ENCODE assay signal across 11 mouse cellular contexts in the genomic region with DNA sequence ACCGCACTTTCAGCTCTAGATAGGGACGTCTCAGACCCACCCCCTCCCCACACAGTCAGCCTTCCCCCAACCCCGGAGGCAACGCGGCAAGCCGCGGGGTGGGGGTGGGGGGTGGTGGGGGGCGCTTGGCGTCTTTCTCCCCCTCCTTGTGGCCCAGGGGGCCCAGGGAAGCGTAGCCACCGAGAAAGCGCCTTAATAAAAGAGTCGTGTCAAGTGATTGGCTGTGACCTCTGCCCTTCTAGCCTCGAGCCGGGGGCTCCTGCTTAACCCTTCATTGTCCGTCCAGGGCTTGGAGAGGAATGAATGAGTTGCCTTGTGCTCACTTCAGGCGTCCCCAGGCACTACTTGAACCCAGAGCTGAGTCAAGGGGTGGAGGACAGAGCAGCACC. TPM values are rescaled to one million over a fixed set of nuclear protein-coding genes. Genes with fewer than 3 reads are reported as not detected.
A peak's percentile ranks its signal among the peaks of the same experiment; 100 is the strongest.
DNase-seq lines count a peak whose midpoint lies in the region; ATAC-seq and TF ChIP-seq lines count a peak whose summit lies in the region.
"Had no signal": no experiment of that assay in that cellular context is flagged by ENCODE, and none has a peak within 500 bp of the region (broad histone marks: within the 10 kb centered on the region; RNA-seq: fewer than 3 reads in every experiment).

No protein-coding gene starts in this region.

- H3K4me3 ChIP-seq in kidney, embryonic 16.5 days (ENCODE audit: low read length), result peak overlapping the region; percentile 46
- H3K4me3 ChIP-seq in embryonic fibroblast, embryonic 13.5 days (ENCODE audit: insufficient read depth, low read length), result no peak overlapping the region
- H3K4me3 ChIP-seq in limb, embryonic 13.5 days, result peak overlapping the region; percentile 67
- H3K4me3 ChIP-seq in olfactory bulb, adult 2 months (ENCODE audit: insufficient read depth, low read depth, low read length), result peak overlapping the region; percentile 19

- TF ChIP-seq POLR2A in embryonic fibroblast, embryonic 13.5 days (IDR thresholded peaks at IDR 0.05; ENCODE audit: low read depth, low read length), result no peak
- TF ChIP-seq POLR2A in olfactory bulb, adult 2 months (IDR thresholded peaks at IDR 0.05; ENCODE audit: insufficient read depth, low read depth, low read length), result no peak

- H3K9ac ChIP-seq in kidney, embryonic 16.5 days (replicated peaks; ENCODE audit: low read length), result peak overlapping the region; percentile 64
- peak overlapping the region; percentile 82 for H3K9ac ChIP-seq in limb, embryonic 13.5 days

- DNase-seq in kidney, adult 9 months, result no peak
- DNase-seq in spleen, postnatal 36 days (ENCODE audit: low spot score in 2 of 2), result no peak
- no peak for DNase-seq in cerebellum, adult 11-12 months
- DNase-seq in left cerebral cortex, postnatal 14 days (ENCODE audit: low spot score in 2 of 2), result no peak
- DNase-seq: lung, postnatal 36 days; thymus, adult 18-20 months had no signal

- peaks cover 72% of the 10 kb centered on the region for H3K4me1 ChIP-seq in kidney, embryonic 16.5 days (ENCODE audit: insufficient read depth, low read length)
- H3K4me1 ChIP-seq in embryonic fibroblast, embryonic 13.5 days (ENCODE audit: control insufficient read depth, insufficient read depth, low read length), result peaks cover 37% of the 10 kb centered on the region
- H3K4me1 ChIP-seq in limb, embryonic 13.5 days, result peaks cover 91% of the 10 kb centered on the region
- peaks cover 56% of the 10 kb centered on the region for H3K4me1 ChIP-seq in olfactory bulb, adult 2 months (ENCODE audit: control insufficient read depth, insufficient read depth, low read length)

- H3K27ac ChIP-seq in kidney, embryonic 16.5 days (ENCODE audit: low read length), result no peak overlapping the region; the same call in 1 of the 2 replicates
- 0 out of 2 replicates have a peak overlapping the region, but pooled peaks have one; percentile 9 for H3K27ac ChIP-seq in embryonic fibroblast, embryonic 13.5 days (ENCODE audit: insufficient read depth, low read length)
- H3K27ac ChIP-seq in limb, embryonic 13.5 days, result peak overlapping the region; percentile 95
- H3K27ac ChIP-seq in olfactory bulb, adult 2 months (ENCODE audit: insufficient read depth, low read depth, low read length), result peak overlapping the region; percentile 49

- no peaks in the 10 kb centered on the region for H3K36me3 ChIP-seq in kidney, embryonic 16.5 days (ENCODE audit: insufficient read depth, low read length)
- peaks cover 18% of the 10 kb centered on the region for H3K36me3 ChIP-seq in limb, embryonic 13.5 days

- WGBS in kidney, embryonic 16.5 days, result 2% methylated on average over 14 of the region's 17 CpGs
- whole genome bisulfite sequencing in limb, embryonic 13.5 days, result 0% methylated on average over 15 of the region's 17 CpGs
- WGBS in olfactory bulb, adult 2 months, result 2% methylated on average over 17 of the region's 17 CpGs

- peak overlapping the region; percentile 75 for H3K4me2 ChIP-seq in kidney, embryonic 16.5 days (replicated peaks; ENCODE audit: low read depth, low read length)
- H3K4me2 ChIP-seq in limb, embryonic 13.5 days (replicated peaks), result peak overlapping the region; percentile 87

- H3K9me3 ChIP-seq in kidney, embryonic 16.5 days (ENCODE audit: low read length), result no peaks in the 10 kb centered on the region
- no peaks in the 10 kb centered on the region for H3K9me3 ChIP-seq in limb, embryonic 13.5 days
- H3K9me3 ChIP-seq: G1E had no signal

- ATAC-seq in kidney, embryonic 16.5 days (ENCODE audit: low FRiP score, low TSS enrichment), result no peak
- ATAC-seq in limb, embryonic 13.5 days (ENCODE audit: low FRiP score, low read depth), result no peak

- intact Hi-C loops in left cerebral cortex, postnatal 14 days (cut with DNase I), result no loop called here

- H3K27me3 ChIP-seq in kidney, embryonic 16.5 days (ENCODE audit: insufficient read depth, low read length), result peaks cover 16% of the 10 kb centered on the region; the same call in 1 of the 2 replicates
- no peaks in the 10 kb centered on the region for H3K27me3 ChIP-seq in limb, embryonic 13.5 days

- TF ChIP-seq CTCF in embryonic fibroblast, embryonic 13.5 days (IDR thresholded peaks at IDR 0.05; ENCODE audit: borderline replicate concordance, insufficient read depth, low read length), result no peak
- TF ChIP-seq CTCF in olfactory bulb, adult 2 months (IDR thresholded peaks at IDR 0.05; ENCODE audit: insufficient read depth, low read depth, low read length), result 0 out of 2 replicates have a peak, but pooled peaks have one; percentile 3

RNA-seq across cellular contexts. Expression of a gene that starts 0.7 kb away (rescaled TPM):
- 62.0 and 67.8 TPM in 2 replicates for polyA plus RNA-seq in kidney, embryonic 16.5 days (2015; fragmentation: Nextera tagmentation; extraction: Ambion mirVana)
- polyA plus RNA-seq in embryonic fibroblast, embryonic 13.5 days (2011; ENCODE audit: insufficient read length, low read depth, missing spikeins), result 80.0 and 99.8 TPM in 2 replicates
- 518 and 520 TPM in 2 replicates for polyA plus RNA-seq in limb, embryonic 13.5 days (2015; fragmentation: Nextera tagmentation; extraction: Ambion mirVana)
- polyA plus RNA-seq in olfactory bulb, adult 2 months (2012; ENCODE audit: insufficient read depth, insufficient read length, low replicate concordance, missing spikeins), result not detected in 2 replicates
- total RNA-seq in left cerebral cortex, postnatal 14 days (2021), result 1 to 10 TPM; 5.4 to 5.9 TPM
- polyA plus RNA-seq: G1E had no signal

RNA-seq across cellular contexts. Expression of a gene that starts 17.3 kb away (rescaled TPM):
- polyA plus RNA-seq in kidney, embryonic 16.5 days (2015; fragmentation: Nextera tagmentation; extraction: Ambion mirVana), result 19.9 and 22.7 TPM in 2 replicates
- 11.4 and 12.0 TPM in 2 replicates for polyA plus RNA-seq in embryonic fibroblast, embryonic 13.5 days (2011; ENCODE audit: insufficient read length, low read depth, missing spikeins)
- polyA plus RNA-seq in limb, embryonic 13.5 days (2015; fragmentation: Nextera tagmentation; extraction: Ambion mirVana), result 22.3 and 23.6 TPM in 2 replicates
- not detected in 2 replicates for polyA plus RNA-seq in olfactory bulb, adult 2 months (2012; ENCODE audit: insufficient read depth, insufficient read length, low replicate concordance, missing spikeins)
- 10 to 100 TPM; 17.7 to 19.0 TPM for total RNA-seq in left cerebral cortex, postnatal 14 days (2021)

RNA-seq across cellular contexts. Expression of a gene that starts 17.7 kb away (rescaled TPM):
- 60.2 and 68.7 TPM in 2 replicates for polyA plus RNA-seq in kidney, embryonic 16.5 days (2015; fragmentation: Nextera tagmentation; extraction: Ambion mirVana)
- 41.6 and 54.7 TPM in 2 replicates for polyA plus RNA-seq in embryonic fibroblast, embryonic 13.5 days (2011; ENCODE audit: insufficient read length, low read depth, missing spikeins)
- 65.5 and 66.7 TPM in 2 replicates for polyA plus RNA-seq in limb, embryonic 13.5 days (2015; fragmentation: Nextera tagmentation; extraction: Ambion mirVana)
- polyA plus RNA-seq in olfactory bulb, adult 2 months (2012; ENCODE audit: insufficient read depth, insufficient read length, low replicate concordance, missing spikeins), result not detected in 2 replicates
- 10 to 100 TPM; 14.3 to 15.2 TPM for total RNA-seq in left cerebral cortex, postnatal 14 days (2021)

RNA-seq across cellular contexts. Expression of a gene that starts 23.1 kb away (rescaled TPM):
- 25.7 and 26.6 TPM in 2 replicates for polyA plus RNA-seq in kidney, embryonic 16.5 days (2015; fragmentation: Nextera tagmentation; extraction: Ambion mirVana)
- polyA plus RNA-seq in embryonic fibroblast, embryonic 13.5 days (2011; ENCODE audit: insufficient read length, low read depth, missing spikeins), result 25.7 and 71.2 TPM in 2 replicates
- polyA plus RNA-seq in limb, embryonic 13.5 days (2015; fragmentation: Nextera tagmentation; extraction: Ambion mirVana), result 30.5 and 32.8 TPM in 2 replicates
- polyA plus RNA-seq in olfactory bulb, adult 2 months (2012; ENCODE audit: insufficient read depth, insufficient read length, low replicate concordance, missing spikeins), result not detected in 2 replicates
- 10 to 100 TPM; 10.1 to 10.4 TPM for total RNA-seq in left cerebral cortex, postnatal 14 days (2021)

RNA-seq across cellular contexts. Expression of a gene that starts 28.5 kb away (rescaled TPM):
- polyA plus RNA-seq in kidney, embryonic 16.5 days (2015; fragmentation: Nextera tagmentation; extraction: Ambion mirVana), result 76.1 and 80.1 TPM in 2 replicates
- 130 and 167 TPM in 2 replicates for polyA plus RNA-seq in embryonic fibroblast, embryonic 13.5 days (2011; ENCODE audit: insufficient read length, low read depth, missing spikeins)
- polyA plus RNA-seq in limb, embryonic 13.5 days (2015; fragmentation: Nextera tagmentation; extraction: Ambion mirVana), result 66.5 and 73.9 TPM in 2 replicates
- not detected in 2 replicates for polyA plus RNA-seq in olfactory bulb, adult 2 months (2012; ENCODE audit: insufficient read depth, insufficient read length, low replicate concordance, missing spikeins)
- total RNA-seq in left cerebral cortex, postnatal 14 days (2021), result 10 to 100 TPM; 45.5 to 48.5 TPM

Comparison
In these comparisons a context has a peak if more than half of its experiments do, and no peak if none do; other contexts are left out.
1. RNA of a gene that starts 0.7 kb away (polyA plus RNA-seq): 518 to 520 TPM in limb, embryonic 13.5 days, 80.0 to 99.8 TPM in embryonic fibroblast, embryonic 13.5 days and 62.0 to 67.8 TPM in kidney, embryonic 16.5 days; not detected in olfactory bulb, adult 2 months; every median in the first group is over 10 times any median in the second.